Mouse (Mus musculus): ENCODE measurements around the gene Mif.

DNA sequence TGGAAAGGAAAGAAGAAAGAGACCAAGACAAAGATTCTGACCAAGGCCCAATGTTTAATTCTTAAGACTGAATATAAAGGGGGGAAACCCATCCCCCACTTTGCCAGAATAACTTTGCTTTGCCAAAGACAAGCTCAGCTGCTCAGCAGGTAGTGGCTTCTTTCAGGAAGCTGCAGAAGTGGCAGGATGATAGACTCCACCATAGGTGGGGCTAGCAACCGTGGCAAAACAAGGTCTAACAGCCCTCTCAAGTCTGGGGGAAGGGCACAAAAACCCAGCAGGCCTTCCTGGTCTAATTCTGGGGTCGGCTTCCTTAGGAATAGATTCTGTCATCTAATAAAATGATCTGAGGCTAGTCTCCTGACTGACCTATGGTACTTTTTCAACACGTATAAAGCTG is 11.7 kb downstream of the Mif start:
- TF ChIP-seq POLR2A (IDR thresholded peaks at IDR 0.05; ENCODE audit: borderline replicate concordance, extremely low read depth, low read depth, low read length) (no peak), CTCF (IDR thresholded peaks at IDR 0.05; ENCODE audit: insufficient read depth, low read length) (no peak)
